Mouse (Mus musculus) erythroblast, embryonic 14.5 days (primary cell): Measurements from ENCODE around the gene Cdk5.

Experiments
- GATA1 ChIP-seq: IDR thresholded peaks from 2 replicates; pipeline ENCODE4 v1.6.1; 2012; ENCODE audit warnings: low read length, inconsistent platforms, mixed read lengths
- TAL1 ChIP-seq: IDR thresholded peaks from 3 replicates; pipeline ENCODE4 v1.6.1; 2012; ENCODE audit warnings: low read length, inconsistent platforms, mixed read lengths

GRCm38 (mm10) chr5:24374216-24374615 is 49.1 kb downstream of the Cdk5 start:
- TF ChIP-seq GATA1 (no peak), TAL1 (no peak)
